Mouse (Mus musculus) CD4-positive, CD25-positive, alpha-beta regulatory T cell, adult 2 months (primary cell): ENCODE data around the gene Gpr155.

ENCODE experiments used
- DNase-seq: peaks from one replicate; pipeline ENCODE4 v3.0.0-alpha.2; 2012; ENCODE audit warnings: low read depth, low spot score

Gpr155 gene

DNA sequence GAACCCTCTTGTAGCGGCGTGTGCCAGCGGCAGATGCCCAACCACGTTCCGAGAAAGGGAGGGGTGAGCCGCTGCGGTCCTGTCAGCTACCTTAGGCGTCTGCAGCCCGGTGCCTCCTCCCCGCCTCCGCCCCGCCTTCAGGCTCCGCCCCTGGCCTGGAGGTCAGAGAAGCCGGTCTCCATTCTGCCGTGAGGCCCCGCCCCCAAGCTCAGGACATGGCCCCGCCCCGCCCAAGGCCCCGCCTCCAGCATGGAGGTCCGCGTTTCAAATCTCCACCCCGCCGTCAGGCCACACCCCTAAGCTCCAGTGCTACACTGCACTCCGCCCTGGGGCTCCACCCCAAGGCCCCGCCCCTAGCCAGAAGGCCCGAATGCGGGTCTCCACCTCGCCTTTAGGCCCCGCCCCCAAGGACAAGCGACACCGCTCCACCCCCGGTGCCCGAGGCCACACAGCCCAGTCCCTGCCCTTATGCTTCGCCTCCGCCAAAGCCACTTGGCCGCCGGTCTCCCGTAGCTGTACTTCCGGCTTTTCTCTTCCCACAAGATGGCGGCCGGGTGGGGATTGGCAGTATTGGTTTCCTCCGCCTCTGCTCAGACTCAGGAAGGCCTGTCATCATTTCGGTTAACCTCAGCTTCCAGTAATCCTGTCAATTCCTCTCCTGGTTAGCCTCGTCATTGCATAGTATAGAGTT, at the start of gene Gpr155:
Gpr155 (minus strand) TSS at position 217 of the 691 bp plus-strand sequence.
- peak; percentile 99 for DNase-seq

DNA sequence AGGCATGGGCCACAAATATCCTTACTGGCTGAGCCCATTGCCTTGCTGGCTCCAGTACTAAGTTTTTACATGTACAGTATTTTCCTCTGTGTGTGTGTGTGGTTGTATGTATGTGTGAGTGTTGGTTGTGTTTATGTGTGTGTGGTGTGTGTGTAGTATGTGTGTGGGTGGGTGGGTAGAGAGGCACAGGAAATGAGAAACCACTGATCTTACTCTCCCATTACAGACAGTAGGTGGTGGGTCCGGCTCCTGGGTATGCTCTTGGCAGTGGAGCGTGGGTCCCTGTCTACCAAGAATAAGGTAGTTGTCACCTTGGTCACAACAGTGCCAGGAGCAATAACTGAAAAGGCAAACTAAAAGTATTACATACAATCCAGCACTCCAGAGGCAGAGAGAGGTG, 49.5 kb upstream of the Gpr155 start:
- no peak for DNase-seq

DNA sequence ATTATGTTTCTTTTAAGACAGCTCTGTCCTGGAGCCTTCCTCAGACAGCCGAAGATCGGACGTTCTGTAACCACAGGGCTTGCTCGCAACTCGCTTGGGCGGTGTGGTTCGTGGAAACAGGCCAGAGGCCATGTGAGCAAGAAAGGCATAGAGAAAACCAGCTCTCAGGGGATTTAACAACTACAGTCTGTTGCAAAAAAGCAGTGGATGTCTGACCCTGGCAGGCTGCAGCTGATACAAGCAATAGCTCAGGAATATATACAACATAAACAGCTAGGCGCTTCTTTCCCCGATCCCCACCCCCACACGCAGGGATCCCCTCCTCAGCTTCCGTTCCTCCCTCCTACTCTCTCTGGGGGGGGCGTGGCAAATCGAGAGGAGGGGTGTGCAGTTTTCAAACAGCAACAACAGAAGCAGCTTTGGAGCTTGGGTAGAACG, 45.6 kb upstream of the Gpr155 start:
- DNase-seq, result no peak

DNA sequence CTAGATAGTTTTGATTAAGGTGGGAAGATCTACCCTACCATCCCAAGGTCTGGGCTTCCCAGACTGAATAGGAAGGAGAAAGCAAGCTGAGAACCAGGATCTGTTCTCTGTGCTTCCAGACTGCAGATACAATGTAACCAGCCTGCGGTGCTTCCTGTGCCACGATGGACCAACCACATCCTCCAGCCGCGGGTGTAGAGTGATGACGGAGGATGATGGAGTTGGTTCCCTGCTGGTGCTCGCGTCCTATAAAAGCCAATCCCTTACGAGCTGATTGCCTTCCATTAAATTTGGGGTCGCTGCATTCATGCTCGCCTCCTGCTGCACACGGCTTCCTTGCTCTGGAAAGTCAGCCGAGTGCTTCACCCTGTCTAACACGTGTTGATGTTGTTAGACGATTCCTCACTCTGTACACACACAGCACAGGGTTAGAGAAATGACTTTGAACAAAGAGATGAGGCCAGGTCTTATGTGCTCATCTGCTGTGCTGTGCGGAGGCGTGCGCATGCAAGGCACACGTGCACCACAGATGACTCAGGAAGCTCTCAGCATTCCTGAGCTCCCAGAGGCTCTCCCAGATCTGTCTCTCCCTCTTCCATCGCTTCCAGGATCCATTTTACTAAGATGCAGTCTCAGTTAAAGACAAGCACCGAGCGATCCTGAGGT, 42.6 kb upstream of the Gpr155 start:
- peak; percentile 49 for DNase-seq

DNA sequence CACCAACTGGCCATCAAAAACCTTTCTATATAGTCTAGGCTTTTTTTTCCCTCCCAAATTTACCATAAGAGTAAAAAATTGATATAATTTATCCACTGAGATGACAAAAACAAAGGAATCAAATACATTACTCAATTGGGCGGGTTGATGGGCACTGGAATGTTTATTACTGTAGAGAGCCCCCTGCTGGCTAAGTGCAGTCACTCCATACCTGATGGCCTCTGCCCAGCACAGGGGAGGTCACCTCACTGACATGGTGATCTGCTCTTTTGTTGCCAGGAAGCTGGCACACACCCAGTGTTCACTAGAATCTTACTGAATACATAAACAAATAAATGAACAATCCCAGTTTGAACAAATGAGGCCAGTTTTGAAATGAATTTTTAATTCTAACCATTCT, 40.9 kb upstream of the Gpr155 start:
- DNase-seq, result peak; percentile 71

DNA sequence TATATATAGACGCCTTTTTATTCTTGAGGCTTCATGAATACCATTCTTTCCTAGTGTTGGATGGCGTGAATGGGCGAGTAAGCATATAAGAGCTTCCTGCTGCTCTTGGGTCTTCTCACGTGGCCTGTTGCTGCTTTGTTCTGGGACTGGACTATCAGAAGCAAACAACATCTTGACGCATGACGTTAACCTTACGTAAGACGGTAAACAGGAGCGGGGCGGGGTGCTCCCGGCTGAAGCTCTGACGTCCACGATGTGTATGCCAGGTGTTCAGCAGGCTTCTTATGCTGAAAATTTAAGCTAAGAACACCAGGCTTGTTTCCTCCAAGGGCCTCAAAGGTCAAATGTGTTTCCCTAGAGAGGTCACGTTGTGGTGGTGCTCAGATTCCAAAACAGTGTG, 39.5 kb upstream of the Gpr155 start:
- DNase-seq, result no peak

DNA sequence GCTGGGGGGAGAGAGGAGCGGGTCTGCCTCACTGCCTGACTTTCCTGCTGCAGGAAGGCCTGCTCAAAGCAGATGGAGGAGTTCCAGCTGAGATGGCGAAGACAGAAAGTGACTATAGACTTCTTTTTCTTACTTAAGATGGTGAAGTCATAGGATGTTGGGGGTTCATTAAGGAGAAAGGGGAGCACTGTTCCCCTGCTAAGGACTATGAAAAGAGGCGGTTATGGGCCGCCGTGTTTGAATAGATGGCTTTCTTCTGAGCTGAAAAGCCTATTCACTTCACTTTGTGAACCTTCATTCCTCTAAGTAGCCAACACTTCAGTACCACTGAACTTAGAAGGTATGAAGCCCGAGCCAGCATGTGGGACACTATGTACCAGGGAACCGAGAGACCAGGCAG, 33.4 kb upstream of the Gpr155 start:
- DNase-seq, result no peak

DNA sequence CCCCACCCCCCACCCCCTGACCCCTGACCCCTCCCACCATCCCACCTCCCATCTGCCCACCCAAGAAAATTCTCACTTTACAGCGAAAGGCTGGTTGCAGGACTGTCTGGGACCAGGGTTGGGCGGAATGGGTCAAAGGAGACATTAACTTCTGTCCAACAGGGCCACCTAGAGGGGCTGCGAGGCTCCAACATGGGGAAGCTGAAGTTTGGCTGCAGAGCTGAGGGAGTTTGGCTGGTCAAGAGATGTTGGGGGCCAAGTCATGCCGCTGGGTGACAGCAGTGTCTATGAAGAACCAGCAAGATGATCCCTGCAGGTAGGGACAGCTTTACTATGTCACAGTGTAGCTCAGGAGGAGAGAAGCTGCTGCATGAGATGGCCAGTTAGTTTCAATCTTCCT, 32.9 kb upstream of the Gpr155 start:
- peak; percentile 43 for DNase-seq

DNA sequence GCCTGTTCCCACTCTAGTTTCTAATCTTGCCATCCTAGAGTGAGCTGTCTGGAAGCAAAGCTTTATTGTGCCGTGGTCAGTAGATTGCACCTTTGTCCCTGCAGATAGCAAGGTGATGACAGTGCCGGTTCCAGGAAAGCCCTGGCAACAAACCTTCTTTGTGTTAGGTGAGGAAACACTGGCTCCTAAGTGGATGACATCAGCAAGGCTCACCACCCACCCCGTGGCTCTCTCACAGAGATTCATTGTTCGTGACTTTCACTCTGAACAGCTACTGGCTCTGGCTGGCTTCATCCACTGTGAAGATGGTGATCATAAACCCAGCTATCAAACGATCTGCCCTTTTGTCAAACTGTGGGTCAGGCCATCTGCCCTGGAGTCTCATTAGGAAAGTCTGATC, 29.5 kb upstream of the Gpr155 start:
- DNase-seq, result no peak

DNA sequence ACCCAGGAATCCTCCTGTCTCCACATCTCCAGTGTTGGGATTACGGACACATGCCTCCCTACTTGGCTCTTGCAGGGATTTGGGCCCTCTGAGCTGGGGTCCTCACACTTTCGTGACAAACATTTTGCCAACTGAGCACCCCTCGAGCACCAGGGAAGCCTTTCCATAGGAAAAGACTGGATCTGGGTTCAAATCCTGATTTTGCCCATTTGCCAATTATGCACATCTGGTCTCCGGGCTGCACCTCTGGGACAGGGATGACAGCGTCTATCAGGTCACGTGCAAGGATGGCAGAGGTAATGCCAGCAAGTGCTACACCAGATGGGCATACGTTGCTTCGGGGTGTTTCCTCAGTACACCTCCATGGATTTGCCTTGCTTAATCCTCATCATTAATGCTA, 23.7 kb upstream of the Gpr155 start:
- DNase-seq, result no peak

DNA sequence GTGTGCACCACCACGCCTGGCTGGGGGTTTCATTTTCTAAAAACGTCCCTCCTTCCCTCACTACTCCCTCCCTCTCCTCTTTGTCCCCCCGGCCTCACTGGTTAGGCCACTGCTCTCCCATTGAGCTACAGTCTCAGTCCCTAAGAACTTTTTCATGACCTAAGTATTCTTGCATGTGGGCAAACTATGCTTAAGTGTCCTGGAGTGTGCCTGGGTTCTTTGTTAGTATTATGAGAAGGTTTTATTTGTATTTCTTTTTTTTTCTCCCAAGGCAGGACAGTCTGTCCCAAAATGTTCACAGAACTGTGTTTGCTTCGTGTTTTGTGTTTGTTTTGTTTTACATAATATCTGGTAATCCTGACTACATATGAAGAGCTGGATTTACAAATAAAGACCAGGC, 21.3 kb upstream of the Gpr155 start:
- DNase-seq, result no peak

DNA sequence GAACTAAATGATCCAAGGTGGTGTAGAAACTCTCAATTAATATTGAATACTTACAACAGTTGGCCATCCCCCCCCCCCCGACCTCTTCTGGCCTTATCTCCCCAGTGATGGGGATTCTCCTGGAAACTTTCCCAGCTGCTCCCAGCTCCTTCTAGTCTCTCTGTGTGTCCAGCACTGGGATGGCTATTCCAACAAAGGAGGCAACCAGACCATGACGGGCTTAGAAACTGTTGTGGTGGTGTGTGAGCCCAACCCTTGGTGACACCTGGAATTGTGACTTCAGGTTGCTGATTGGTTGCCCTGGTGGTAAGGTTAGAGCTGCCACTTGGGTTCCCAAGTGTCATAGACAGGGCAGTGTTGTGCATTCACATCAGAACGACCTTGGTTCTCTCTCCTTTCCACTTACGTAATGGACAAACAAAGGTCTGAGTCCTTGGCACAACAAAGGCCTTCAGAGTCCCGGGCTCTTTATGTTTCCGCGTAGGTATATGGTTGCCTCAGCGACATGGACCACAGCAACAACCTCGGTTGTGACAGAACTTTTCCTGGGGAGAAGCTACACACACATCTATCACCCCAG, 20.1 kb upstream of the Gpr155 start:
- DNase-seq, result no peak

DNA sequence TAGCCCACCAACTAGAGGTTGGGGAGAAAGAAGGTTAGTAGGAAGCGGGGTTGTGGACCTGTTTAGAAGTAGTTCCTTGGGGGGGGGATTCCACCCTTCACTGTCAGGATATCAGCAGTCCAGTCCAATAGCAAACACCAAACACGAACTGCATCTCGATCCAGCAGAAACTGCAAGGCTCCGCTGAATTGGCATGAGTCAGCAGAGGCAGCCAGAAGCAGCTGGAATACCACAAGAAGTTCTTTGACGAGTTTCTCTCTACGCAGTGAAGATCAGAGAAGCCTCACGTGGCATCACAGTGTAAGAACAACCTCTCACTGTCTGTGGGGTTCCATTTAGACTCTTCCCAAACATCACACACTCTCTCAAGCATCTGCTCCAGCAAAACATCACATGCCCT, 18.6 kb upstream of the Gpr155 start:
- DNase-seq, result peak; percentile 21

DNA sequence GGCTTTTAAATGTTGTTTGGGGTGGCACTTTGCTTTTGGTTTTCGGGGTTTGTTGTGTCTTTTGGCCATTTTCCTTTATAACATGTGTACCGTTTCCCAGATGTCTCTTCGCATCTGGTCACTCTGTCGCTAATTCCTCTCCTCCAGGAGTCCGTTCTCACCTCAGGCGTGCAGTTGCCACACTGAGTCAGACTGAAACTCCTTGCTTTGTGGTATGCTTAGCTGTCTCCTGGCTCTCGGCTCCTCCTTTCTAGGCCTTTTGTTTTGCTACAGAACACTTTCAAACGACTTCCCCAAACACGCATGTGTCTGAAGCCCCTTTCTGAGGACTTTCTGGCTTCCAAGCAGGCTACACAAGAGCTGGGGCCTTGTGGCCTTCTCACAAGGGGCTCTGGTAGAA, 18.1 kb upstream of the Gpr155 start:
- DNase-seq, result peak; percentile 43

DNA sequence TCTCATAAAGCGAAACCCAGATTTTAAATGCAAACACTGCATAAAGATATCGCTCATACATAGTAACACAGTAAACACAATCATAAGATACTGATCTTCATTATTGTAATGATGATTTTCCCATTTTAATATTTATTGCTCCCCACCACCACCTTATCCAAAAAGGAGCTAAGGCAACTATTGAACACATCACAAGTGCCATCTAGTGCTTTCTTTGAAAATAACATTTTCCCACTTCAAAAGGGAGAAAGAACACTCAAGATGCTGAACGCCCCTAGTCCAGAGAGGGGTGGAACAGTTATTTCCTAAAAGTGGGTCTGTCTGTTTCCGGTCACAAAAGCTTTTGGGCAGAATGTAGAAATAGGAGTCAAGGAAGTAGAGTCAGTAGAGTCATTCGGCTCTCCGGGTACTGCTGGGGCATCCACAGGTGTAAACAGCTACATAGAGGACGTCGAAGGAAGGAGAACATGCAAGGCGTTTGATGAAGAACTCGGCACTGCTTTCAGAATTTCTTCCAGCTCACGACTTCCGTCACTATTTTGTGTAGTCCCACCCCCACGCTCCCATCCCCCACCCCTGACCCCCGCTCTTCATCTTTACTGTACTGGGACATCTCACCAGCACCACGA, 17.1 kb upstream of the Gpr155 start:
- peak; percentile 33 for DNase-seq

DNA sequence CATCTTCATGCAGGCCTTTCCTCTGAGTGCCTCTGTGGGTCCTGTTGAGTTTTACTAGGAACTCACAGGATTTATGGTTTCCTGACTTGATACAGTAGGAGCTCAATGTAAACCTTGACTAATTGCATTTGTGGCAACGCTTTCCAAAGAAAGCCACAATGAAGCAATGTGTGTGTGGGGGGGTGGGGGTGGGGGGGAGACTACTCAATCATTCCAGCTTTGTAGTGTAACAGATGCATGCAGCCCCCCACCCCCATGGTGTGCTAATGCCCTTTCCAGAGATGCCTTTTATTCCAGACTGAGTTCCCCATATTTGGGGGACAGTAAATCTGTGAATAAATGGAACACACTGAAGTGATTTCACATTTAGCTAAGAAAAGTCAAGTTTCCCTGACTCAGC, 15.3 kb upstream of the Gpr155 start:
- DNase-seq, result no peak

DNA sequence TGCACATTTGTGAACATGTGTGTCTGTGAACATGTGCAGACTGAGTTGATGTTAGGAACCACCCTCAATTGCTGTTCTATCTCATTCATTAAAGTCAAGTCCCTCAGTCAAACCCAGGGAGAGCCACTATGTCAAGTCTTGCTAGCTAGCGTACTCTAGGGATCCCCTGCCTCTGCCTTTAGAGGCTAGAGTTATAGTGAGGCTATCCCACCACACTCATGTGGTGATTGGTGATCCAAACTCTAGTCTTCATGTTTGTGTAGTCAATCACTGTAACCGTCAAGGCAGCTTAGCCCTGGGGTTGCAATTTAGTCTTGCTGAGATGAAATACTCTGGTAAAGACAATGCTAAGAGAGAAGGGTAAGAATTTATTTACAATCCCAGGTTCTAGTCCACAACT, 11.1 kb upstream of the Gpr155 start:
- DNase-seq, result no peak

DNA sequence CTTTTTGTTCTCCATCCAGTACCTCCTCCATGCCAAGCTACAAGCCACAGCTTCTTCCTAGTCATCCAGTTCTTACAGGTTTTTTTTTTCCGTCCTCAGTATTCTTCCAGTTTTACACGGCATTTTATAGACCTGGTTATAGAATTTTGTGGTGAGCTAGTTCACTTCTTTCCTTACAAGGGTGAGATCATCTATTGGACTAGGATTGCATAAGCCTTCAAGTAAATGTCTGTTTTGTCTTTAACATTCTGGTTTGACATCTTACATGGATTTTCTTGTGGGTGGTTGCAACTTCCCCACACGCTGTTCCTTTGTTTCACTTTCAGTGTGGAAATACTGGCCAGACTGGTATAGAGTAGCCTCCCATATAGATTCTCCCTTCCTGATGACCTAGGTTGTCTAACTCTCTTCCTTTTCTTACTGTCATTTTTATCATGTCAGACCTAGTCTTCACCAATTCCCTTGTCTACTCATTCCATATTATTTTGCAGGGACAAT, 10.5 kb upstream of the Gpr155 start:
- DNase-seq, result no peak

DNA sequence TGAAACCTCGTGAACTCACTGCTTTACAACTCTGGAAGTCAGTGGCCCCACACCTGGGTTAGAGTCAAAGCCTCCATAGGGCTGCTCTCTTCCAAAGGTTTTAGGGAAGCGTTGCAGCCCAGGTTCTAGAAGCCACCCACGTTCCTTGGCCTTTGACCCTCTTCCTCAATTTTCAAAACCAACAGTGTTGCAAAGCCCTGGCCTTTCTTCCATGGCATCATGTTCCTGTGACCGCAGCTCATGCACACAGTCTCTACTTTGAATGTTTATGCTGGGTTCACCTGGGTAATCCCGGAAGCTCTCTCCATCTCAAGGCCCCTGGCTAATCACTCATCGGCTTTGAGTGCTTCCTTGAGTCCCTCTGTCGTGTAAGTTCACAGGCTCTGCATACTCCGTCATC, 9.1 kb upstream of the Gpr155 start:
- DNase-seq, result no peak

DNA sequence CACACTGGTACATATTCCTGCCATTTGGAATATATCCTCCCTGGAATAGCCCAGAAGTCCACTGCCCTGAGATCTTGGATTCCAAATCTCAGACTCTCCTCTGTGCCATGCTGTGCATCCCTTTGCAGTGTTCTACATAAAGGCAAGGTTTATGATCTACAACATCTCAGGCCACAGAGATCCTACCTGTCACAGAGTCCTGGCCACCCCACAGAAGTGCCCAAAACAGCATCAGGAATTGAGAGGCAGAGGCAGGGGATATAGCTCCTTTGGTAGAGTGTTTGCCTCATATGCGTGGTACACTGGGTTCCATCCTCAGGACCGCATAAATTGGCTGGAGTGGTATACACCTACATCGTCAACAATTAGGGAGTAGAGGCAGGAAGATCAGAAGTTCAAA, 8.1 kb upstream of the Gpr155 start:
- no peak for DNase-seq

DNA sequence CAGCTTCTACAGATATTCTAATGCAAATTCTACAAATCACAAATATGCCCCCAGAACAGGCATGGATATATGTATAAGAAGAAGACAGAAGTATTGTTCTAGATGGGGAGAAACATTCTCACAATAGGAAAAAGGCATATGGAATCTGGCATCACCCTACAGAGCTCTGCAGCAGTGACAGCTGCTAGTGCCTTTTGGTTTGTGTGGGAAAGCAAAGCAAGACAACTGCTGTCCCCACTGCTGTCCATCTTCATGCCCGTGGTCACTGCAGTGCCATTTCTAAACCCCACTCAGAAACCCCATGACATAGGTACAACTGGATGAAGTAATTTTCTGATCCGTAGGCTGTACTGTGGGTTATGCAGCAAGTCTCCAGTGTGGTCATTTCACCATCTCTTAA, 6.4 kb upstream of the Gpr155 start:
- DNase-seq, result no peak

DNA sequence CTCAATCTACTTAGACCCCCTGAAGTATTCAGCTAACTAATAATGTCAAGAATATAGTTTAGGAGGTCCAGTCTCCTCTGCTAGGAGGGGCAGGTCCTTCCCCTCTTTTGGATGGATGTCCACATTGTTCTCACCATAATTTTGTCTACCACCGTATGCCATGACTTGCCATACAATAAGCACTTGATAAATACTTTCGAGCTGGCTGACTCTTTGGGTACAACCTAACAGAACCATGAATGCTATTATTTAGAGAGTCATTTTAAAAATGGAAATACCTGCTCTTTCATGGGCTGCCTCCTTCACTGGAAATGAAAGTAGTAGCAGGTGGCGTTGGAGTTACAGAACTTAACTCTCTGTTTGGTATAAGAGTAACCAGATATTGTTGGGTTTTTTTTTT, 3.6 kb upstream of the Gpr155 start:
- no peak for DNase-seq

DNA sequence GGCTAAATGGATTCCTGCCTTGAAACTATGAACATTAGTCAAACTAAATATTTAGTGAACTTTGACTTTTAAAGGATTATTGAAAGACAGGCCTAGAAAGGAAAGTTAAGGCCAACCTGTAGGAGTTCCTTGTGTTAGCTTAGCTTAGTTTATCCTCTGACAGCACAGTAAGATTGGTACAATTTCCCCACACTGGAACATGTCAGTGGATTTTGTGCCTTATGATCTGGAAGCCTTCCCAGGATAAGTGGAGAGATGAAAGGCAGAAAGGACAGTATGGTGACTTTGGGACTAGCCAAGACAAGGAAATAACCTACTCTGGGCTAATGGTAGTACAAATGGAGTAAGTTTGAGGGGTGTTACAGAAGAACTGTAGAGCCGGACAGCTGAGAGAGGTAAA, 1.4 kb upstream of the Gpr155 start:
- DNase-seq, result no peak
